Comparison of ENCODE assay signal across 13 mouse cellular contexts in genomic region chr9:47962161-47962560, GRCm38 (mm10).
"Had no signal": no experiment of that assay in that cellular context is flagged by ENCODE, and none has a peak within 500 bp of the region (broad histone marks: within the 10 kb centered on the region; RNA-seq: fewer than 3 reads in every experiment).

No protein-coding gene starts in this region.

- H3K27me3 ChIP-seq: intestine, embryonic 15.5 days; limb, embryonic 13.5 days; midbrain, embryonic 13.5 days; neural tube, embryonic 15.5 days had no signal

- H3K27ac ChIP-seq: intestine, embryonic 15.5 days; left cerebral cortex, adult 2 months; limb, embryonic 13.5 days; liver, embryonic 14.5 days; midbrain, embryonic 13.5 days; neural tube, embryonic 15.5 days had no signal

- H3K4me1 ChIP-seq: intestine, embryonic 15.5 days had no signal

- H3K9me3 ChIP-seq: intestine, embryonic 15.5 days; limb, embryonic 13.5 days; midbrain, embryonic 13.5 days; neural tube, embryonic 15.5 days had no signal

- H3K9ac ChIP-seq: intestine, embryonic 15.5 days; limb, embryonic 13.5 days; liver, embryonic 14.5 days; midbrain, embryonic 13.5 days; neural tube, embryonic 15.5 days had no signal

- H3K4me3 ChIP-seq: intestine, embryonic 15.5 days; left cerebral cortex, adult 2 months; limb, embryonic 13.5 days; midbrain, embryonic 13.5 days; myocyte; neural tube, embryonic 15.5 days had no signal

- H3K36me3 ChIP-seq: intestine, embryonic 15.5 days; limb, embryonic 13.5 days; midbrain, embryonic 13.5 days; neural tube, embryonic 15.5 days had no signal

- ATAC-seq: intestine, embryonic 15.5 days; midbrain, embryonic 13.5 days had no signal

- DNase-seq: kidney, adult 2 months; kidney, postnatal 4 days; lung, adult 18-20 months; right cerebral cortex, adult 18-20 months; right cerebral cortex, postnatal 25 days; thymus, postnatal 36 days had no signal

- H3K4me2 ChIP-seq: intestine, embryonic 15.5 days; limb, embryonic 13.5 days; midbrain, embryonic 13.5 days; neural tube, embryonic 15.5 days had no signal
